Mouse (Mus musculus) forebrain, embryonic 14.5 days (tissue): ENCODE data around the gene Tubb2b. TPM values are rescaled to one million over a fixed set of nuclear protein-coding genes. Genes with fewer than 3 reads are reported as not detected.

Source experiments
- ATAC-seq: fragments of 200-750 bp; cut with Nextera tagmentation; 2 replicates; pipeline ENCODE4 v1.8.0; 2017; ENCODE audit warnings: mild to moderate bottlenecking, moderate library complexity
- DNase-seq: peaks from one replicate; pipeline ENCODE4 v3.0.0-alpha.2; 2015; ENCODE audit warnings: low spot score
- H3K27ac ChIP-seq: fragments of 300-500 bp; sonication (generic); 2 replicates; pipeline ENCODE4 v1.5.1; 2014; ENCODE audit warnings: low read depth, mild to moderate bottlenecking, control low read depth, low read length, moderate library complexity
- H3K27me3 ChIP-seq: fragments of 300-500 bp; sonication (generic); replicated peaks from 2 replicates; pipeline ENCODE4 v1.6.1; 2014; ENCODE audit warnings: low read length, control low read depth, mixed read lengths; ENCODE audit not compliant: control insufficient read depth, insufficient read depth
- H3K36me3 ChIP-seq: fragments of 300-500 bp; sonication (generic); 2 replicates; pipeline ENCODE4 v1.6.1; 2014; ENCODE audit warnings: low read length, control low read depth; ENCODE audit not compliant: control insufficient read depth, insufficient read depth
- H3K4me1 ChIP-seq: fragments of 300-500 bp; sonication (generic); 2 replicates; pipeline ENCODE4 v1.6.1; 2014; ENCODE audit warnings: antibody characterized with exemption, low read length, control low read depth; ENCODE audit not compliant: control insufficient read depth, insufficient read depth
- H3K4me2 ChIP-seq: fragments of 300-500 bp; sonication (generic); 2 replicates; pipeline ENCODE4 v1.6.1; 2014; ENCODE audit warnings: mild to moderate bottlenecking, control low read depth, low read length
- H3K4me3 ChIP-seq: fragments of 300-500 bp; sonication (generic); 2 replicates; pipeline ENCODE4 v1.5.1; 2014; ENCODE audit warnings: low read depth, low read length, control low read depth
- H3K9ac ChIP-seq: fragments of 300-500 bp; sonication (generic); 2 replicates; pipeline ENCODE4 v1.6.1; 2014; ENCODE audit warnings: mild to moderate bottlenecking, low read length, control low read depth, moderate library complexity
- H3K9me3 ChIP-seq: fragments of 300-500 bp; sonication (generic); replicated peaks from 2 replicates; pipeline ENCODE4 v1.6.1; 2016; ENCODE audit warnings: low read length, control low read depth, mixed read lengths; ENCODE audit not compliant: control insufficient read depth
- WGBS: fragments of 180-500 bp; shearing (Covaris S2); extraction: QIAGEN DNeasy Blood & Tissue Kit; methylation state at CpG from one replicate; pipeline ENCODE4 v1.1.7; 2014; 5-methylcytosine and 5-hydroxymethylcytosine counted together
- polyA plus RNA-seq: library from polyadenylated mRNA; unstranded; fragments of >200 nt; fragmentation: Nextera tagmentation; extraction: Ambion mirVana; gene quantifications from 2 replicates; pipeline ENCODE4 v1.2.1, GENCODE M21; 2014

Tubb2b gene
- polyA plus RNA-seq, 1 experiment from 2014 or later: 797 TPM

- H3K36me3 ChIP-seq: no peaks in the 10 kb centered on the region
- H3K9me3 ChIP-seq: no peaks in the 10 kb centered on the region
- no peak for DNase-seq
- H3K27me3 ChIP-seq: no peaks in the 10 kb centered on the region
- no peak for ATAC-seq
- no peak overlapping the region for H3K27ac ChIP-seq
- no peak overlapping the region for H3K9ac ChIP-seq
- H3K4me1 ChIP-seq: no peaks in the 10 kb centered on the region
- H3K4me2 ChIP-seq: no peak overlapping the region
- WGBS: 71% methylated on average over 1 of the region's 1 CpGs
- no peak overlapping the region for H3K4me3 ChIP-seq
Measured at GRCm38 (mm10) chr13:34105364-34105763, 24.9 kb downstream of the Tubb2b start.

DNA sequence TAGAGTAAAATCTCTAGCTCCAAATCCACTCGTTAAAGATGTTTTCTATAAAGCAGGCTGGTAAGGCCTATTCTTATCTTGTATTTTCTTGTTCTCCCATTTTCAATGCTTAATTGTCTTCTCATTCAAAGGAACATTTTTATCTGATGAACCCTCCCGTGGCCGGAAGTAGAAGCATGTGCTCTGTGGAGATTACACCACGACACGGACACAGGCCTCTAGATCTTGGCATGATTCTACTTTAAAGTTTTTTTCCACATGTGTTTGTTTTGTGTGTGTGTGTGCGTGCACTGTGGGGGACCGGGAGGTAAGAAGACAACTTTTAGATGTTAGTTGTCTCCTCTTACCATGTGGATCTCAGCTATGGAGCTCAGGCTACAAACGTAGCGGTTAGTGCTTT is 28.4 kb downstream of the Tubb2b start:
- WGBS: 72% methylated on average over 9 of the region's 9 CpGs
- H3K9me3 ChIP-seq: no peaks in the 10 kb centered on the region
- peaks cover 1% of the 10 kb centered on the region; the same call in 1 of the 2 replicates for H3K4me1 ChIP-seq
- H3K4me3 ChIP-seq: no peak overlapping the region
- no peak overlapping the region for H3K27ac ChIP-seq
- H3K27me3 ChIP-seq: no peaks in the 10 kb centered on the region
- ATAC-seq (no peak), DNase-seq (no peak)
- no peaks in the 10 kb centered on the region for H3K36me3 ChIP-seq
- no peak overlapping the region for H3K9ac ChIP-seq
- H3K4me2 ChIP-seq: no peak overlapping the region

- Histone ChIP-seq H3K9me3 (no peaks in the 10 kb centered on the region), H3K4me2 (no peak overlapping the region), H3K27ac (no peak overlapping the region), H3K27me3 (no peaks in the 10 kb centered on the region), H3K4me1 (peaks cover 7% of the 10 kb centered on the region), H3K36me3 (no peaks in the 10 kb centered on the region), H3K9ac (no peak overlapping the region), H3K4me3 (no peak overlapping the region)
- WGBS: 90% methylated on average over 10 of the region's 10 CpGs
- DNase-seq (no peak), ATAC-seq (no peak)
Measured at GRCm38 (mm10) chr13:34101247-34101646, 29.0 kb downstream of the Tubb2b start.

DNA sequence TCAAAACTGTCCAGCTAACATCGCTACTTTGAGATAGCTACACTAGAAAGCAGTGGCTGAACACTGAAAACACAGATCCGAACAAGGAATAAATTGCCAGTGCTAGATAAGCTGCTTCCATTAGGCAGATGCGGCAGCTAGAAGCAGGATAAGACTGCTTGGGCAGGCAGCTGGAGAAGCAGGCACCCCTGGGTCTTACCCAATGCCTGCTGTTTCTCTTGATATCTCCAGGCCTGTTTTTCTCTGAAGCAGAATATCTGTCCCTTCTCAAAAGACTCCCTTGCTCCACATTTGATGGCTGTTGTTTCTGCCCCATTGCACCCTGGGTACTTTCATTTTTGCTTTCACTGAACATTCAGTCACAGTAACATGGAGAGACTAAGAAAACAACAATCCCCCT is 29.5 kb downstream of the Tubb2b start:
- no peak overlapping the region for H3K27ac ChIP-seq
- H3K4me3 ChIP-seq: no peak overlapping the region
- H3K4me1 ChIP-seq: peaks cover 9% of the 10 kb centered on the region
- WGBS: 93% methylated on average over 3 of the region's 3 CpGs
- no peaks in the 10 kb centered on the region for H3K27me3 ChIP-seq
- no peak overlapping the region for H3K9ac ChIP-seq
- ATAC-seq (no peak), DNase-seq (no peak)
- no peak overlapping the region for H3K4me2 ChIP-seq
- H3K9me3 ChIP-seq: no peaks in the 10 kb centered on the region
- no peaks in the 10 kb centered on the region for H3K36me3 ChIP-seq

DNA sequence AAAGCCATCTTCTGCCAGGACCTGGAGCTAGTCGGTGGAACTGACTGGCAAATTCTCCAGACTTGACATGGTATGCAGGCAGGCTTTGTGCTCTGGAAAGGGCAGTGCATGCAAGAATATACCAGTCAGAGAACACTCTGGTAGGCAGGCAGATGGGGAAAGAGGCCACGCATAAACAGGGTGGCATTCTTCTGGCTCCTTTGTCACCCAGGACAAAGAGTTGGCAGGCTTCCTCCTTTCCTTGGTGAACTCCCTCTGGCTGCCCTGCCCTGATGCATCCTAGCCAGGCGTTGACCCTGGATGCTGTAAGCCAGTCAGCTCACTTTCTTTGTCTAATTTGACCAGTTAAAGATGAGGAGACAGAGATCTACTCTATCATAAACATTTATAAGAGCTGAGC is 33.2 kb downstream of the Tubb2b start:
- ATAC-seq: no peak
- Histone ChIP-seq H3K4me3 (no peak overlapping the region), H3K9ac (no peak overlapping the region), H3K9me3 (no peaks in the 10 kb centered on the region), H3K36me3 (no peaks in the 10 kb centered on the region), H3K4me2 (no peak overlapping the region), H3K27ac (peak overlapping the region; percentile 83), H3K27me3 (no peaks in the 10 kb centered on the region), H3K4me1 (peaks cover 18% of the 10 kb centered on the region)
- DNase-seq: peak; percentile 39
- 49% methylated on average over 3 of the region's 3 CpGs for WGBS

DNA sequence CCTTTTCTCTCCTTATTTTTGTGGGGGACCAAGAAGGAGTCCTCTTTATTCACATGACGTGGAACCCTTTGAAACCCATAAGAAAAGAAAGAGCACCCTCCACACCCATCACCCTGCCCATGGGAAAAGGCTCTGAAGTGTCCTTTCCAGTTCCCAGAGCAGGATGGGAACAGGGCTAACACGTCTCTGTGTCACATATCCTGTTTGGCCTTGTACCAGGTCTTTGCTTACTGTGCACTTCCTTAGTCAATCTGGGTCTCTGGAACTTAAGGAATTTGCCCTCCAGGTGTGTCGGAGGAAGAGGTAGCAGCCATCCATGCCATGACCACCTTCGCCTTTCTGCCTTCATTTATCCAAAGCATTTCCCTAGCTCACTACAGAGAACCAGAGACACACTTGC is 33.8 kb downstream of the Tubb2b start:
- no peaks in the 10 kb centered on the region for H3K9me3 ChIP-seq
- no peaks in the 10 kb centered on the region for H3K36me3 ChIP-seq
- no peaks in the 10 kb centered on the region for H3K27me3 ChIP-seq
- WGBS: 41% methylated on average over 4 of the region's 4 CpGs
- peak overlapping the region; percentile 83 for H3K27ac ChIP-seq
- ATAC-seq: peak; percentile 67
- H3K4me1 ChIP-seq: peaks cover 18% of the 10 kb centered on the region
- H3K4me3 ChIP-seq: no peak overlapping the region
- H3K4me2 ChIP-seq: peak overlapping the region; percentile 24
- H3K9ac ChIP-seq: no peak overlapping the region
- no peak for DNase-seq

- Histone ChIP-seq H3K9ac (0 out of 2 replicates have a peak overlapping the region, but pooled peaks have one; percentile 25), H3K27me3 (no peaks in the 10 kb centered on the region), H3K4me2 (peak overlapping the region; percentile 24), H3K27ac (peak overlapping the region; percentile 83), H3K4me1 (peaks cover 18% of the 10 kb centered on the region), H3K9me3 (no peaks in the 10 kb centered on the region), H3K4me3 (no peak overlapping the region), H3K36me3 (no peaks in the 10 kb centered on the region)
- 9% methylated on average over 7 of the region's 7 CpGs for WGBS
- DNase-seq (peak; percentile 96), ATAC-seq (peak; percentile 98)
Measured at GRCm38 (mm10) chr13:34095542-34096435, 34.5 kb downstream of the Tubb2b start.

DNA sequence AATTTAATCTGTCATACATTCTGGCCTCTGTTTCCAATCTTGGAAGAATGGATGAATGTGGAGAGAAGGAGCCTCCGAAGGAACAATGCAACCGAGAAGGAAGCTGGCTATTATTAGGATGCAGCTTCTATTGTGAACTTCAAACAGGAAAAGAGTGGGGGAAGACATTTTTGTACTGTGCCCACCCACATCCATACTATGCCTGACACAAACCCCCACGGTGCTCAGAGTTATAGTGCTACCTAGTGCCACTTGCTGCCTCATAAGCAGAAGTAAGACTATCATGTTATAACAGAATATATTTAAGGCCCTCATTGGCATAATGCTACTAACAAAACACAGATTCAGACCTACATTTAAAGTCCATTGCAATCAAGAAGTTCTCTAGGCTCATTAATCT is 40.9 kb downstream of the Tubb2b start:
- H3K9me3 ChIP-seq: no peaks in the 10 kb centered on the region
- 56% methylated on average over 3 of the region's 3 CpGs for WGBS
- no peaks in the 10 kb centered on the region for H3K36me3 ChIP-seq
- peaks cover 13% of the 10 kb centered on the region for H3K4me1 ChIP-seq
- no peak for ATAC-seq
- no peak for DNase-seq
- peak overlapping the region; percentile 63 for H3K27ac ChIP-seq
- 0 out of 2 replicates have a peak overlapping the region, but pooled peaks have one; percentile 9 for H3K9ac ChIP-seq
- no peak overlapping the region for H3K4me3 ChIP-seq
- H3K27me3 ChIP-seq: no peaks in the 10 kb centered on the region
- H3K4me2 ChIP-seq: no peak overlapping the region

DNA sequence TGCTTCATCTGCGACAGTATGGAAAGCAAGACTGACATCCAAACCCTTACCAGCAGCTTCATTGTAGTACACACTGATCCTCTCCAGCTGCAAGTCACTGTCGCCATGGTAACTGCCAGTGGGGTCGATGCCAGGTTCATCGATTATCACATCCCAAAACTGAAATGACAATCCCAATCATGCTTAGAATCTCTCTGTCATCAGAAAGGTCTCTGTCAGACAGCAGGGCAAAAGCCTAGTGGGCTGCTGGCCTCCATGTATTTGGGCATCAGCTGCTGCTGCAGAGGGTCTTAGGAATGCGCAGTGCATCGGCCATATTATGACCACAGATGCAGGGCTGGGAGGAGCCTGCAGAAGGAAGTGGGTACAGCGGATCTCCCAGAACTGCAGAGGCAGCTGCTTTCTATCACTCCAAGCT is 41.4 kb downstream of the Tubb2b start:
- 0 out of 2 replicates have a peak overlapping the region, but pooled peaks have one; percentile 9 for H3K9ac ChIP-seq
- DNase-seq: peak; percentile 57
- H3K4me2 ChIP-seq: no peak overlapping the region

More for the DNA sequence above, 41.4 kb downstream of the Tubb2b start:
- H3K4me1 ChIP-seq: peaks cover 13% of the 10 kb centered on the region
- H3K36me3 ChIP-seq: no peaks in the 10 kb centered on the region
- WGBS: 56% methylated on average over 7 of the region's 7 CpGs
- peak; percentile 81 for ATAC-seq
- peak overlapping the region; percentile 63 for H3K27ac ChIP-seq
- H3K4me3 ChIP-seq: no peak overlapping the region
- H3K9me3 ChIP-seq: no peaks in the 10 kb centered on the region
- no peaks in the 10 kb centered on the region for H3K27me3 ChIP-seq
